Mouse (Mus musculus) liver, postnatal 0 days (tissue): ENCODE measurements at regions not wholly inside any gene's neighbourhood (a gene's known extent, or its start where the extent isn't known, plus 50 kb on each side); places are given as distances from the start of the nearest gene placed in this dataset.

Experiments
- CTCF ChIP-seq: sonication (generic); IDR thresholded peaks from 2 replicates; pipeline ENCODE4 v1.5.1; 2016; ENCODE audit warnings: antibody characterized with exemption, low read depth
- EP300 ChIP-seq: IDR thresholded peaks from 2 replicates; pipeline ENCODE4 v1.6.1; 2016; ENCODE audit warnings: antibody characterized with exemption, low read depth, mild to moderate bottlenecking

- TF ChIP-seq CTCF (no peak), EP300 (no peak)
These were observed 248.7 kb upstream of the Nfe2l3 start for GRCm38 (mm10) chr6:51183576-51184420.
